Comparison of ENCODE assay signal across 16 mouse cellular contexts in the genomic region with DNA sequence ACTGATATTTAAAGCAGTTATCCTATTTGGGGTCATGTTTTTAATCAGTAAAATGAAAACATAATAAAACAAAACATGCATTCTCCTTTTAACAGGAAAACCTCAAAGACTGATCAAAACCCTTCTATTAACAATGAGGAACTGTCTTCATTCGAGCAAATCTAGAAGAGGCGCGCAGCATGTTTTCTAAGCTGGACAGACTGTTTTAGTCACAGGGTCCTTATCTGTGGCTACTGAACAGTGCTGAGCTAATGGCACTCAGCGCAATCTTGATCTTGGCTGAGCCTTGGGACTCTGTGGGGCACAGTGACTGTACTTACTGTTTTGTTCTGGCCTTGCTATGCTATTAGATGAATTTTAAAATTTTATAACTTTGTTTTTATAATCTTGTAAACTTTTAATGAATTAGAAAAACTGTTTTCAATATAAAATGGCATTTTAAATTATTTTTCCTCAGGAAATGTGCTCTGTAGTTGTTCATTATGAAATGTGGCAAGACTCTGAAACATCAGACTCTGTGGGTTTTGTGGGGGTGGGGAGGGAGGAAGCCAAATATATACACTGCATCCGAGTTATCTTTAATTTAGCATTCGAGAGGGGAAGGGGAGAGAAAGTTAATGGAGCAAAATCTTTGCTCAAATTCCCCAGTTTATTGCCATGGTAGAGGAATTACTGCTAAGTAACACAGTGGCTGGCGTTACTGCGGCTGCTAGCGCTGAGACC. TPM values are rescaled to one million over a fixed set of nuclear protein-coding genes. Genes with fewer than 3 reads are reported as not detected.
DNase-seq lines count a peak whose midpoint lies in the region; ATAC-seq lines count a peak whose summit lies in the region.
"Had no signal": no experiment of that assay in that cellular context is flagged by ENCODE, and none has a peak within 500 bp of the region (broad histone marks: within the 10 kb centered on the region; RNA-seq: fewer than 3 reads in every experiment).

No protein-coding gene starts in this region.

- no peak overlapping the region for H3K4me3 ChIP-seq in heart, embryonic 10.5 days
- no peak overlapping the region for H3K4me3 ChIP-seq in liver, embryonic 11.5 days (ENCODE audit: low read depth, low read length)
- no peak overlapping the region for H3K4me3 ChIP-seq in forebrain, embryonic 16.5 days (replicated peaks; ENCODE audit: low read length)
- H3K4me3 ChIP-seq: neural tube, embryonic 12.5 days had no signal

- no peaks in the 10 kb centered on the region for H3K27me3 ChIP-seq in heart, embryonic 10.5 days (ENCODE audit: insufficient read depth, poor library complexity, severe bottlenecking)
- no peaks in the 10 kb centered on the region for H3K27me3 ChIP-seq in liver, embryonic 11.5 days (replicated peaks; ENCODE audit: control insufficient read depth, insufficient read depth, low read length)
- no peaks in the 10 kb centered on the region for H3K27me3 ChIP-seq in forebrain, embryonic 16.5 days (replicated peaks; ENCODE audit: control insufficient read depth, insufficient read depth, low read length)
- H3K27me3 ChIP-seq: neural tube, embryonic 12.5 days had no signal

- ATAC-seq in liver, embryonic 11.5 days (replicated peaks; ENCODE audit: low FRiP score): peak; percentile 89
- no peak for ATAC-seq in activated CD4-positive, CD25-positive, alpha-beta regulatory T cell, adult 4 months
- ATAC-seq in forebrain, embryonic 16.5 days: no peak
- ATAC-seq: hindbrain, postnatal 0 days had no signal

- WGBS in heart, embryonic 10.5 days: 41% methylated on average over 9 of the region's 9 CpGs
- WGBS in liver, embryonic 11.5 days: 56% methylated on average over 9 of the region's 9 CpGs
- WGBS in forebrain, embryonic 16.5 days: 89% methylated on average over 9 of the region's 9 CpGs

- DNase-seq in heart, embryonic 10.5 days (ENCODE audit: low spot score): no peak
- no peak for DNase-seq in heart, adult 18-20 months
- DNase-seq in ovary, adult 18-20 months (ENCODE audit: low spot score): peak; percentile 9
- DNase-seq in ovary, postnatal 10 days (ENCODE audit: low spot score): no peak
- DNase-seq in liver, embryonic 11.5 days (ENCODE audit: low spot score): no peak
- DNase-seq in gastrocnemius, postnatal 25 days: no peak
- DNase-seq: adrenal gland, postnatal 36 days; B cell, adult 2 months; kidney, adult 9 months; lung, adult 18-20 months; spleen, adult 18-20 months had no signal

- H3K9ac ChIP-seq in liver, embryonic 11.5 days (ENCODE audit: low read depth, low read length): no peak overlapping the region
- no peak overlapping the region for H3K9ac ChIP-seq in forebrain, embryonic 16.5 days (replicated peaks; ENCODE audit: low read depth, low read length)
- H3K9ac ChIP-seq: neural tube, embryonic 12.5 days had no signal

- peaks cover 46% of the 10 kb centered on the region for H3K36me3 ChIP-seq in heart, embryonic 10.5 days
- peaks cover 4% of the 10 kb centered on the region; the same call in 1 of the 2 replicates for H3K36me3 ChIP-seq in liver, embryonic 11.5 days (ENCODE audit: control insufficient read depth, insufficient read depth, low read length)
- H3K36me3 ChIP-seq in forebrain, embryonic 16.5 days (ENCODE audit: control insufficient read depth, insufficient read depth): peaks cover 28% of the 10 kb centered on the region

- H3K4me1 ChIP-seq in heart, embryonic 10.5 days: peaks cover 30% of the 10 kb centered on the region
- H3K4me1 ChIP-seq in liver, embryonic 11.5 days (replicated peaks; ENCODE audit: control insufficient read depth, insufficient read depth, low read length): peaks cover 14% of the 10 kb centered on the region
- H3K4me1 ChIP-seq in forebrain, embryonic 16.5 days (replicated peaks; ENCODE audit: control insufficient read depth, insufficient read depth, low read length): no peaks in the 10 kb centered on the region
- H3K4me1 ChIP-seq: neural tube, embryonic 12.5 days had no signal

- peak overlapping the region; percentile 44; the same call in 1 of the 2 replicates for H3K27ac ChIP-seq in heart, embryonic 10.5 days
- H3K27ac ChIP-seq in liver, embryonic 11.5 days (ENCODE audit: low read depth, low read length): no peak overlapping the region; the same call in 1 of the 2 replicates
- no peak overlapping the region for H3K27ac ChIP-seq in forebrain, embryonic 16.5 days (ENCODE audit: low read length)
- H3K27ac ChIP-seq: hindbrain, postnatal 0 days; macrophage; neural tube, embryonic 12.5 days had no signal

- H3K4me2 ChIP-seq in liver, embryonic 11.5 days: peak overlapping the region; percentile 18; the same call in 1 of the 2 replicates
- H3K4me2 ChIP-seq in forebrain, embryonic 16.5 days (ENCODE audit: low read length): no peak overlapping the region
- H3K4me2 ChIP-seq: neural tube, embryonic 12.5 days had no signal

- H3K9me3 ChIP-seq in heart, embryonic 10.5 days: no peaks in the 10 kb centered on the region
- H3K9me3 ChIP-seq in liver, embryonic 11.5 days (ENCODE audit: control insufficient read depth, low read length): no peaks in the 10 kb centered on the region
- no peaks in the 10 kb centered on the region for H3K9me3 ChIP-seq in forebrain, embryonic 16.5 days (ENCODE audit: control insufficient read depth, low read length)
- H3K9me3 ChIP-seq: neural tube, embryonic 12.5 days had no signal

RNA-seq across cellular contexts. Expression of gene Samd13, which starts 49.7 kb away (rescaled TPM):
- polyA plus RNA-seq in heart, embryonic 10.5 days (2016; fragmentation: Nextera tagmentation; extraction: Ambion mirVana): 0.84 and 2.0 TPM in 2 replicates
- total RNA-seq in heart, adult 18-20 months (2021): 1 to 10 TPM; 2.3 TPM
- polyA plus RNA-seq in liver, embryonic 11.5 days (2014; fragmentation: Nextera tagmentation; extraction: Ambion mirVana): 0.47 and 0.73 TPM in 2 replicates
- polyA plus RNA-seq in activated CD4-positive, CD25-positive, alpha-beta regulatory T cell, adult 4 months (2017; shearing (Covaris generic)): under 1 TPM in 1 of 2 experiments, not detected in 1; 0.21 TPM
- polyA plus RNA-seq in forebrain, embryonic 16.5 days (2015; fragmentation: Nextera tagmentation; extraction: Ambion mirVana): 0.63 and 0.83 TPM in 2 replicates
- under 1 TPM; 0.32 to 0.74 TPM for total RNA-seq in gastrocnemius, postnatal 25 days (2021)
- polyA plus RNA-seq: macrophage had no signal
